Mouse (Mus musculus) forebrain, embryonic 14.5 days (tissue): Measurements from ENCODE around the gene Rere. TPM values are rescaled to one million over a fixed set of nuclear protein-coding genes. Genes with fewer than 3 reads are reported as not detected.
"Not testable (repeated sequence)": the region's sequence is repeated elsewhere in the genome, so short reads cannot be mapped to it uniquely, and the experiment has no call there.

Experiments used
- ATAC-seq: fragments of 200-750 bp; cut with Nextera tagmentation; 2 replicates; pipeline ENCODE4 v1.8.0; 2017; ENCODE audit warnings: mild to moderate bottlenecking, moderate library complexity
- DNase-seq: peaks from one replicate; pipeline ENCODE4 v3.0.0-alpha.2; 2015; ENCODE audit warnings: low spot score
- H3K27ac ChIP-seq: fragments of 300-500 bp; sonication (generic); 2 replicates; pipeline ENCODE4 v1.5.1; 2014; ENCODE audit warnings: low read depth, mild to moderate bottlenecking, control low read depth, low read length, moderate library complexity
- H3K27me3 ChIP-seq: fragments of 300-500 bp; sonication (generic); replicated peaks from 2 replicates; pipeline ENCODE4 v1.6.1; 2014; ENCODE audit warnings: low read length, control low read depth, mixed read lengths; ENCODE audit not compliant: control insufficient read depth, insufficient read depth
- H3K36me3 ChIP-seq: fragments of 300-500 bp; sonication (generic); 2 replicates; pipeline ENCODE4 v1.6.1; 2014; ENCODE audit warnings: low read length, control low read depth; ENCODE audit not compliant: control insufficient read depth, insufficient read depth
- H3K4me1 ChIP-seq: fragments of 300-500 bp; sonication (generic); 2 replicates; pipeline ENCODE4 v1.6.1; 2014; ENCODE audit warnings: antibody characterized with exemption, low read length, control low read depth; ENCODE audit not compliant: control insufficient read depth, insufficient read depth
- H3K4me2 ChIP-seq: fragments of 300-500 bp; sonication (generic); 2 replicates; pipeline ENCODE4 v1.6.1; 2014; ENCODE audit warnings: mild to moderate bottlenecking, control low read depth, low read length
- H3K4me3 ChIP-seq: fragments of 300-500 bp; sonication (generic); 2 replicates; pipeline ENCODE4 v1.5.1; 2014; ENCODE audit warnings: low read depth, low read length, control low read depth
- H3K9ac ChIP-seq: fragments of 300-500 bp; sonication (generic); 2 replicates; pipeline ENCODE4 v1.6.1; 2014; ENCODE audit warnings: mild to moderate bottlenecking, low read length, control low read depth, moderate library complexity
- H3K9me3 ChIP-seq: fragments of 300-500 bp; sonication (generic); replicated peaks from 2 replicates; pipeline ENCODE4 v1.6.1; 2016; ENCODE audit warnings: low read length, control low read depth, mixed read lengths; ENCODE audit not compliant: control insufficient read depth
- WGBS: fragments of 180-500 bp; shearing (Covaris S2); extraction: QIAGEN DNeasy Blood & Tissue Kit; methylation state at CpG from one replicate; pipeline ENCODE4 v1.1.7; 2014; 5-methylcytosine and 5-hydroxymethylcytosine counted together
- polyA plus RNA-seq: library from polyadenylated mRNA; unstranded; fragments of >200 nt; fragmentation: Nextera tagmentation; extraction: Ambion mirVana; gene quantifications from 2 replicates; pipeline ENCODE4 v1.2.1, GENCODE M21; 2014

Rere gene
- polyA plus RNA-seq, 1 experiment from 2014 or later: 21.2 TPM

DNA sequence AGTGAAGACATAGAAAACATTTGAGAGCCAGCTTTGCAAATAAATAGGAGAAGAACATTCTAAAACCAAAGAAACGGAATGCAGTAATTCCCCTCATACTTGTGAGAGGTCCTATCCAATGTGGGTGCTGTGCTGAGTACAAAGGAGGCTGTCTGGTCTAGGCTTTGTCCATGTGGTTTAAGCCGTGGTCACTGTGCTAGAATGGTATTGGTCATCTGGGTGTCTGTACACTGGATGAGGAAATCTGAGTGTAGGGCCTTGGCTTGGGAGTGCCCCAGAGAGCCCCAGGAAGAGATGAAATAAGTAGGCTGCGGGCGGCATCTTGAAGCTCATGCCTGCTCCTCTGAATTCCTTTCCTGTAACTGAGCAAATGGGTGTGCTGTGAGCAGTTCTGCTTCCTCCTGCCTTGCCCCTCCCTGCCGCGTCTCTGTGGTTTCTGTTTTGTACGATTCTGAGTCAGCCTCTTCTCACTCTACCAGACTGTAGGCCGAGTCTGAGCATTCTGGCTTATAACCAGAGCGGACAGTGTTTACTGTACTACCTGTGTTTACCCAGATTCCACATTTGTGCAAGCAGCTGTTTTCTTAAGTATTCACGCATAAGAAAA lies 263.3 kb downstream of the Rere start:
- ATAC-seq (no peak), DNase-seq (no peak)
- H3K9me3 ChIP-seq: no peaks in the 10 kb centered on the region
- peaks cover 11% of the 10 kb centered on the region; the same call in 1 of the 2 replicates for H3K36me3 ChIP-seq
- no peak overlapping the region for H3K27ac ChIP-seq
- 90% methylated on average over 10 of the region's 10 CpGs for WGBS
- H3K4me3 ChIP-seq: no peak overlapping the region
- no peak overlapping the region for H3K4me2 ChIP-seq
- H3K27me3 ChIP-seq: no peaks in the 10 kb centered on the region
- peaks cover 3% of the 10 kb centered on the region; the same call in 1 of the 2 replicates for H3K4me1 ChIP-seq
- no peak overlapping the region for H3K9ac ChIP-seq

DNA sequence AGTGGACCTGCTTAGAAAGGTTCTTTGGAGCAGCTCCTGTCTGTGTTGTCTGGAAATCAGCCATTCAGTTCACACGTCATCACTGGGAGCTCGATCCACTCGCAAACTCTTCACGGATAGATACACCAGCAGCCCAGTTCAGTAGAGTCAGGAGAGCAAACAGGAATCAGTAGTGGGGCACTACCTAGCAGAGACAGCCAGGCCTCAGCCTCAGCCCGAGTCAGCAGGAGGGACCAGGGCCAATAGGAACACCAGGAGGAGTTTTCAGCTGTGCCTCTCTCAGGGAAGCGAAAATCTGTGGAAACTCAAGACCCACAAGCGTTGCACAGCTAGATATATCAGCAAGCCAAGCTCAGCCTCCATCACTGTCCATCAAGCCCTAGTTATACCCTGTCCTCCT lies 264.3 kb downstream of the Rere start:
- ATAC-seq (no peak), DNase-seq (no peak)
- WGBS: 90% methylated on average over 7 of the region's 7 CpGs
- Histone ChIP-seq H3K9ac (no peak overlapping the region), H3K27ac (no peak overlapping the region), H3K27me3 (no peaks in the 10 kb centered on the region), H3K4me1 (no peaks in the 10 kb centered on the region), H3K4me2 (no peak overlapping the region), H3K4me3 (no peak overlapping the region), H3K9me3 (no peaks in the 10 kb centered on the region), H3K36me3 (peaks cover 11% of the 10 kb centered on the region; the same call in 1 of the 2 replicates)

DNA sequence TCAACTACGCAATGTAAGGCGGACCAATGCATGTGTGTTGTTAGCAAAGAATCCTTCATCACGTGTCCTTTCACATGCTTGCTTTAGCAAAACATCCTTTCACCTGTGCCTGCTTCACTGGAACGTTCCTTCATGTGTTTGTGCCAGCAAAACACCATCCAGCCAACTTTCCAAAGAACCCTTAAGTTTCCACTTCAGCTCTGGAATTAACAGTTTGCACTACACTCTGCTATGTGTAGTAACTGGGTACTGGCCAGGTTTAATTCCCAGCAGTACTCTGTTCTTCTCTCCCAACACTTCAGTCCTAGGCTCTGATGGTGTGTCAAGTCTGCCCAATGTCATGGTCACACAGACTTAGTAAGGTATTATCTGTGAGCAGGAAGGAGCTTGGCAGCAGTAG lies 264.9 kb downstream of the Rere start:
- H3K36me3 ChIP-seq: peaks cover 11% of the 10 kb centered on the region; the same call in 1 of the 2 replicates
- over 99% methylated on average over 4 of the region's 4 CpGs for WGBS
- ATAC-seq, H3K9me3 ChIP-seq, H3K9ac ChIP-seq, H3K4me1 ChIP-seq, H3K4me2 ChIP-seq, DNase-seq, H3K4me3 ChIP-seq, H3K27ac ChIP-seq, H3K27me3 ChIP-seq: not testable (repeated sequence)

DNA sequence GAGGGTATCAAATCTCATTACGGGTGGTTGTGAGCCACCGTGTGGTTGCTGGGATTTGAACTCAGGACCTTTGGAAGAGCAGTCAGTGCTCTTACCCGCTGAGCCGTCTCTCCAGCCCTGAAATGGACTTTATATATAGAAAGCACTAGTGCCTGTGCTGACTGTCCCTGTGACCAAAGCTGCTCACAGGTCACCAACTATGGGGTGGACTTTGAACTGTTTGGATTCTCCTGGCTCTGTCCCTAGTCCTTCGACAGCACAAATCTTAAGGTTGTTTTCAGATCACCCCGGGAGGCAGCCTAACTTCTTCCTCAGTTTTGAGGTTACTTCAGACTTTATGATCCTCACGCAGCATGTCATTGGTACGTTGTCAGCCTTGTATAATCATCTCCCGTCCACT lies 267.9 kb downstream of the Rere start:
- H3K4me3 ChIP-seq: no peak overlapping the region
- no peaks in the 10 kb centered on the region for H3K4me1 ChIP-seq
- no peak overlapping the region for H3K27ac ChIP-seq
- H3K9ac ChIP-seq: no peak overlapping the region
- ATAC-seq (no peak), DNase-seq (no peak)
- H3K36me3 ChIP-seq: peaks cover 11% of the 10 kb centered on the region; the same call in 1 of the 2 replicates
- 95% methylated on average over 9 of the region's 9 CpGs for WGBS
- H3K4me2 ChIP-seq: no peak overlapping the region
- H3K9me3 ChIP-seq: no peaks in the 10 kb centered on the region
- no peaks in the 10 kb centered on the region for H3K27me3 ChIP-seq

DNA sequence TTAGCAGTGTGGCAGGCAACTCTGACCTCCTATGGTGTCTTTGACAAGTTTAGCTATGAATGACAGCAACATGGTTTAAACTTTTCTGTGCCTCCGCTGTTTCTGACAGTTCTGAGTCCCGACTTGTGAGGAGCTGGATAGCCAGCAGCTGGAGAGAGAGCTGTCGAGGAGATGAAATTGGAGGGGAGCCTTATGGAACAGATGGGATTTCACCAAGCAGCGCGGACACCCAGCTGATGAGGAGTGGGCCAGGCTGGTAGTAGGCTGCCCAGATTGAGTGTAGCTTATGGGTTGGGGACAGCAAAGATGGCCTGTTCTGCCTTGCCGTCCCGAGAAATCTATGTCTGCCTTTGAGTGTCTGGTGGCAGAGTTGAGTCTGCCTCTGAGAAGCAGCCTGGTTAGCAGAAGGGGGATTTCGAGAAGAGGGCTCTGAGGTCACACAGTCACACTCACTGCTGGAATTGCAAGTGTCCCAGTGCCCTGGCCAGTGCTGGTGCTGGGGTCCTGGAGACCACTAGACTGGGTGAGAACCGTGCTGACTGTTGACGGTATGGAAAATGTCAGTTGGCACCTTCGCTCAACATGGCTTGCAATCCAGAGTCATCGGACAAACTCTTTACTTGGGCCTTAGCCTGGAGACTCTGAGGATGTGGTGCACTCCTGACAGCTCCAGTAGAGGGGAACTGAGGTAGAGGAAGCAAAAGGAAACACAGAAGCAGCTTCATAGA lies 268.7 kb downstream of the Rere start:
- ATAC-seq (peak; percentile 42; the same call in 1 of the 2 replicates), DNase-seq (peak; percentile 37)
- Histone ChIP-seq H3K36me3 (peaks cover 11% of the 10 kb centered on the region; the same call in 1 of the 2 replicates), H3K4me3 (no peak overlapping the region), H3K4me1 (no peaks in the 10 kb centered on the region), H3K9ac (no peak overlapping the region), H3K27me3 (no peaks in the 10 kb centered on the region), H3K27ac (0 out of 2 replicates have a peak overlapping the region, but pooled peaks have one; percentile 21), H3K9me3 (no peaks in the 10 kb centered on the region), H3K4me2 (no peak overlapping the region)
- WGBS: 83% methylated on average over 12 of the region's 12 CpGs

DNA sequence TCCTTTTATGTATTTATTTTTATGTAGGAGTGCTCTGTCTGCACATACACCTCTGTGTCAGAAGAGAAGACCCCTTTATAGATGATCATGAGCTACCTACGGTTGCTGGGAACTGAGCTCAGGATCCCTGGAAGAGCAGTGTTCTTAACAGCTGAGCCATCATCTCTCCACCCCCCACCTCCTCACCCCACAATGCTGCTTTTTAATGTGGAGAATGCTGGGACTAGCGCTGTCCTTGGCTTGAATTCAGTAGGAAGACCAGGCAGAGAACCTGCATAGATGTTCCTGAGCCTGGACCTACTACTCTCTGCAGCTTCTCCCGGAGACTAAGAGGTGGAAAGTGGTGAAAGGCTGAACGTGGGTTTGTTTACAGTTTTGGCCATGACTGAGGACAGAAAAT lies 269.9 kb downstream of the Rere start:
- Histone ChIP-seq H3K4me3 (no peak overlapping the region), H3K4me2 (no peak overlapping the region), H3K36me3 (peaks cover 6% of the 10 kb centered on the region; the same call in 1 of the 2 replicates), H3K4me1 (peaks cover 7% of the 10 kb centered on the region), H3K27ac (no peak overlapping the region), H3K27me3 (no peaks in the 10 kb centered on the region), H3K9ac (no peak overlapping the region), H3K9me3 (no peaks in the 10 kb centered on the region)
- WGBS: 93% methylated on average over 4 of the region's 4 CpGs
- DNase-seq (no peak), ATAC-seq (no peak)

DNA sequence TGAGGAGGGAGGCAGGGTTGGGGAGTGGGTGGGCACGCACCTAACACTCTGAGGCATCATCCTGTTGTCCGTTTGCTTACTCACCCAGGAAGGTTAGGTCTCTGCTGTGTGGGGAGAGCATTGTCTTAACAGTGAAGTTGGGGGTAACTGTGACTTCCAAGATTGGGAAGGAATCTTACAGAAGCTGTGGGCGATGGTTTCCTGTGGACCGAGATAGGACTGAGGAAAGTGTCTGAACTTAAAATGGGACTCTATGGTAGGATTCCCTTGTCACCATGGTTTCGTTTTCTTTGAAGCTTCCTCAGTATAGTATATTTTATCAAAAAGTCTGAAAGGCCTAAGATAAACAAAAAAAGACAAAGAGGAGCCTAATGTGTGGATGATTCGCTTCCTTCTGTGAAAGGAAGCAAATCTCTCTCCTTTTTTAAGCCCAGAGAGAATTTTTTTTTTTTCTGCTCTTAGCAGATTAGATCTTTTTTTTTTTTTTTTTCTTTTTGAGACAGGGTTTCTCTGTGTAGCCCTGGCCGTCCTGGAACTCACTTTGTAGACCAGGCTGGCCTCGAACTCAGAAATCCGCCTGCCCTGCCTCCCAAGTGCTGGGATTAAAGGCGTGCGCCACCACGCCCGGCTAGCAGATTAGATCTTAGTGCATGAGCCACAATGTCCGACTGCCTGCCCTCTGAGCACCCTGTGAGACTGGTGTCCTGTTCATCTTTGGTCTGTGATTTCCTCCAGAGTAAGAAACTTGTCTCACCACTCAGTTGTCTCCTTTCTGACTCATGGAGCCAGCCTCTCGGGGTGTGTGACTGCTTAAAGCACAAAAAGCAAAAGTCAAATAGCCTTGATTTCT lies 271.5 kb downstream of the Rere start:
- Histone ChIP-seq H3K9me3 (no peaks in the 10 kb centered on the region), H3K4me2 (no peak overlapping the region), H3K36me3 (0 out of 2 replicates have a peak, but pooled peaks cover 2% of the 10 kb centered on the region), H3K27ac (no peak overlapping the region), H3K4me1 (peaks cover 20% of the 10 kb centered on the region), H3K9ac (no peak overlapping the region), H3K4me3 (no peak overlapping the region), H3K27me3 (no peaks in the 10 kb centered on the region)
- no peak for DNase-seq
- ATAC-seq: no peak
- WGBS: 91% methylated on average over 15 of the region's 15 CpGs

DNA sequence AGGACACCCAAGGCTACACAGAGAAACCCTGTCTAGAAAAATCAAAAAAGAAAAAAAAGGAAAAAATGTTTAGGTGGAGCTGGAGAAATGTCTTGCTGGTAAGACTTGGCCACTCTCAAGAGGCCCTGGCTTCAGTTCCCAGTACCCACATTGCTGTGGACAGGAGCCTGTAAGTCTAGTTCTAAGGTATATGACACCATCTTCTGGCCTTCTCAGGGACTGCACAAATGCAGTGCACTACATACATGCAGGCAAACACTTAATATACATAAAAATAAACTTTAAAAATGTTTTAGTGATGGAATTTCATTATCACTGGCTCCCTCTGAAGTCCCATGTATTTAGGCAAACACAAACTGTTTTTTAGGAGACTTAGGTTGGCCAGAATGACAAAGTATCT lies 274.3 kb downstream of the Rere start:
- H3K27ac ChIP-seq: peak overlapping the region; percentile 85
- ATAC-seq (no peak), DNase-seq (no peak)
- no peaks in the 10 kb centered on the region for H3K9me3 ChIP-seq
- H3K9ac ChIP-seq: 0 out of 2 replicates have a peak overlapping the region, but pooled peaks have one; percentile 4
- H3K4me3 ChIP-seq: no peak overlapping the region
- H3K4me1 ChIP-seq: peaks cover 20% of the 10 kb centered on the region
- no peaks in the 10 kb centered on the region for H3K27me3 ChIP-seq
- H3K36me3 ChIP-seq: no peaks in the 10 kb centered on the region
- H3K4me2 ChIP-seq: no peak overlapping the region
